Mouse (Mus musculus) T-cell, adult 2 months (primary cell): ENCODE data around the gene Phyhipl.

Experiments used
- DNase-seq: peaks from one replicate; pipeline ENCODE4 v3.0.0; 2022; ENCODE audit warnings: low spot score

The Phyhipl gene

GRCm38 (mm10) chr10:70655828-70656227 lies at the start of gene Phyhipl:
Gene Phyhipl (minus strand): TSS chr10:70655965.
- DNase-seq = no peak

- no peak for DNase-seq
Observed at GRCm38 (mm10) chr10:70703211-70703610, 47.4 kb upstream of the Phyhipl start.

GRCm38 (mm10) chr10:70699581-70699980 lies 43.8 kb upstream of the Phyhipl start:
- no peak for DNase-seq

- no peak for DNase-seq
Observed at GRCm38 (mm10) chr10:70698014-70698413, 42.2 kb upstream of the Phyhipl start.

- DNase-seq = no peak
Observed at GRCm38 (mm10) chr10:70696748-70697585, 41.2 kb upstream of the Phyhipl start.

GRCm38 (mm10) chr10:70689346-70689745 lies 33.6 kb upstream of the Phyhipl start:
- DNase-seq = no peak

GRCm38 (mm10) chr10:70688881-70689280 lies 33.1 kb upstream of the Phyhipl start:
- no peak for DNase-seq

- DNase-seq = no peak
Observed at GRCm38 (mm10) chr10:70686941-70687703, 31.4 kb upstream of the Phyhipl start.

GRCm38 (mm10) chr10:70686505-70686904 lies 30.7 kb upstream of the Phyhipl start:
- no peak for DNase-seq

GRCm38 (mm10) chr10:70683508-70683907 lies 27.7 kb upstream of the Phyhipl start:
- no peak for DNase-seq

GRCm38 (mm10) chr10:70677946-70678345 lies 22.2 kb upstream of the Phyhipl start:
- DNase-seq = no peak

GRCm38 (mm10) chr10:70656272-70656671 lies 507 bp upstream of the Phyhipl start:
- DNase-seq = no peak

GRCm38 (mm10) chr10:70654655-70655054 lies 1.1 kb downstream of the Phyhipl start:
- no peak for DNase-seq

- no peak for DNase-seq
Observed at GRCm38 (mm10) chr10:70654139-70654538, 1.6 kb downstream of the Phyhipl start.

- no peak for DNase-seq
Observed at GRCm38 (mm10) chr10:70651769-70652648, 3.8 kb downstream of the Phyhipl start.

GRCm38 (mm10) chr10:70648831-70649230 lies 6.9 kb downstream of the Phyhipl start:
- no peak for DNase-seq

GRCm38 (mm10) chr10:70643131-70643530 lies 12.6 kb downstream of the Phyhipl start:
- no peak for DNase-seq

- DNase-seq = no peak
Observed at GRCm38 (mm10) chr10:70640896-70641596, 14.7 kb downstream of the Phyhipl start.

- DNase-seq = no peak
Observed at GRCm38 (mm10) chr10:70640075-70640737, 15.6 kb downstream of the Phyhipl start.

- DNase-seq = no peak
Observed at GRCm38 (mm10) chr10:70637640-70638328, 18.0 kb downstream of the Phyhipl start.
